Mouse (Mus musculus) lung, postnatal 0 days (tissue): ENCODE data around the gene 1700016D06Rik. TPM values are rescaled to one million over a fixed set of nuclear protein-coding genes. Genes with fewer than 3 reads are reported as not detected.
A peak's percentile ranks its signal among the peaks of the same experiment; 100 is the strongest.

Experiments
- ATAC-seq: fragments of 200-750 bp; cut with Nextera tagmentation; 2 replicates; pipeline ENCODE4 v1.8.0; 2017; ENCODE audit warnings: moderate library complexity
- DNase-seq: peaks from one replicate; pipeline ENCODE4 v3.0.0-alpha.2; 2016; ENCODE audit warnings: low spot score
- H3K27ac ChIP-seq: fragments of 300-500 bp; sonication (generic); 2 replicates; pipeline ENCODE4 v1.5.1; 2014; ENCODE audit warnings: antibody characterized with exemption, mild to moderate bottlenecking, low read length, mixed read lengths
- H3K27me3 ChIP-seq: fragments of 300-500 bp; sonication (generic); replicated peaks from 2 replicates; pipeline ENCODE4 v1.6.1; 2014; ENCODE audit warnings: low read length, mixed read lengths; ENCODE audit not compliant: insufficient read depth
- H3K36me3 ChIP-seq: fragments of 300-500 bp; sonication (generic); 2 replicates; pipeline ENCODE4 v1.6.1; 2014; ENCODE audit warnings: low read length, mixed read lengths; ENCODE audit not compliant: insufficient read depth
- H3K4me1 ChIP-seq: fragments of 300-500 bp; sonication (generic); 2 replicates; pipeline ENCODE4 v1.6.1; 2014; ENCODE audit warnings: antibody characterized with exemption, low read depth, low read length, mixed read lengths; ENCODE audit not compliant: insufficient read depth
- H3K4me2 ChIP-seq: fragments of 300-500 bp; sonication (generic); replicated peaks from 2 replicates; pipeline ENCODE4 v1.6.1; 2014; ENCODE audit warnings: low read depth, mild to moderate bottlenecking, low read length, moderate library complexity, mixed read lengths
- H3K4me3 ChIP-seq: fragments of 300-500 bp; sonication (generic); 2 replicates; pipeline ENCODE4 v1.5.1; 2014; ENCODE audit warnings: low read depth, low read length
- H3K9ac ChIP-seq: fragments of 300-500 bp; sonication (generic); replicated peaks from 2 replicates; pipeline ENCODE4 v1.6.1; 2014; ENCODE audit warnings: low read depth, mild to moderate bottlenecking
- H3K9me3 ChIP-seq: fragments of 300-500 bp; sonication (generic); 2 replicates; pipeline ENCODE4 v1.6.1; 2016; ENCODE audit warnings: low read length, mixed read lengths
- CTCF ChIP-seq: IDR thresholded peaks from 2 replicates; pipeline ENCODE4 v1.5.1; 2016; ENCODE audit warnings: antibody characterized with exemption, mild to moderate bottlenecking
- EP300 ChIP-seq: IDR thresholded peaks from 2 replicates; pipeline ENCODE4 v1.6.1; 2016; ENCODE audit warnings: antibody characterized with exemption, mild to moderate bottlenecking, control low read depth
- WGBS: fragments of 180-500 bp; shearing (Covaris S2); extraction: QIAGEN DNeasy Blood & Tissue Kit; methylation state at CpG from one replicate; pipeline ENCODE4 v1.1.7; 2014; 5-methylcytosine and 5-hydroxymethylcytosine counted together
- polyA plus RNA-seq: library from polyadenylated mRNA; unstranded; fragments of >200 nt; fragmentation: Nextera tagmentation; extraction: Ambion mirVana; gene quantifications from 2 replicates; pipeline ENCODE4 v1.2.1, GENCODE M21; 2015

The 1700016D06Rik gene
- polyA plus RNA-seq, 1 experiment from 2014 or later, result not detected

- Histone ChIP-seq H3K4me2 (no peak overlapping the region), H3K4me3 (no peak overlapping the region), H3K27me3 (no peaks in the 10 kb centered on the region), H3K4me1 (no peaks in the 10 kb centered on the region), H3K9me3 (no peaks in the 10 kb centered on the region), H3K9ac (no peak overlapping the region), H3K36me3 (no peaks in the 10 kb centered on the region), H3K27ac (0 out of 2 replicates have a peak overlapping the region, but pooled peaks have one; percentile 17)
- ATAC-seq (peak; percentile 88), DNase-seq (peak; percentile 63)
- TF ChIP-seq EP300 (peak; percentile 58; the same call in 1 of the 2 replicates), CTCF (no peak)
- WGBS, result 67% methylated on average over 11 of the region's 12 CpGs
Measured at GRCm38 (mm10) chr8:11705818-11706217, 5.0 kb upstream of the 1700016D06Rik start.

DNA sequence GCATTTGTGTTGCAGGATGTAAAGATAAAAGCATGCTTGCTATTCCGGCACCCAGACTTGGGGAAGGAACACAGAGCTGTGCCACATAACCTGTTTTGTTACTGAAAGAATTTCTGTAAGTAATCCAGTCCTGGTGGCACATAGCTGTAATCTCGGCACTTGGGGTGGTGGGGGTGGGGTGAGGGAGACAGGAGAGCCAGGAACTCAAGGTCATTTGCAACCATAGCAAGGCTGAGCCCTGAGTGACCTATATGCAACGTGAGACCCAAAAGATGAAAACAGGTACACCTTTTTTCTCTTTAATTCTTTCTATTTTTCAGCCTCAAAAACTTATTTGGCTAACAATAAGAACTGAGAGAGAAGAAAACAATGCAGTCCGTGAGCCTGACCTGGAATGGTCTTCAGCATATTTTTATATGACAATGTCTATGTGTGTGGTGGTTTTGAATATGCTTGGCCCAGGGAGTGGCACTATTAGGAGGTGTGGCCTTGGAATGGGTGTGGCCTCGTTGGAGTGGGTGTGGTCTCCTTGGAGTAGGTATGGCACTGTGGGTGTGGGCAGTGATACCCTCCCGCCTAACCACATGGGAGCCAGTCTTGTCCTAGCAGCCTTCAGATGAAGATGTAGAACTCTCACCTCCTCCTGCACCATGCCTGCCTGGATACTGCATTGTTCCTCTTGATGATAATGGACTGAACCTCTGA, 4.0 kb upstream of the 1700016D06Rik start:
- 64% methylated on average over 6 of the region's 6 CpGs for WGBS
- H3K9me3 ChIP-seq, result no peaks in the 10 kb centered on the region
- TF ChIP-seq EP300 (no peak), CTCF (no peak)
- H3K36me3 ChIP-seq, result no peaks in the 10 kb centered on the region
- ATAC-seq, result no peak
- no peaks in the 10 kb centered on the region for H3K27me3 ChIP-seq
- H3K27ac ChIP-seq, result no peak overlapping the region
- no peak overlapping the region for H3K4me3 ChIP-seq
- DNase-seq, result no peak
- H3K9ac ChIP-seq, result no peak overlapping the region
- no peaks in the 10 kb centered on the region for H3K4me1 ChIP-seq
- H3K4me2 ChIP-seq, result no peak overlapping the region

GRCm38 (mm10) chr8:11703789-11704188, 2.9 kb upstream of the 1700016D06Rik start:
- DNase-seq, result no peak

GRCm38 (mm10) chr8:11701428-11701827, 565 bp upstream of the 1700016D06Rik start:
- Histone ChIP-seq H3K36me3 (no peaks in the 10 kb centered on the region), H3K27me3 (no peaks in the 10 kb centered on the region), H3K4me1 (no peaks in the 10 kb centered on the region), H3K9ac (no peak overlapping the region), H3K9me3 (no peaks in the 10 kb centered on the region), H3K4me2 (no peak overlapping the region), H3K4me3 (no peak overlapping the region), H3K27ac (no peak overlapping the region)
- TF ChIP-seq EP300 (no peak), CTCF (no peak)
- WGBS, result 76% methylated on average over 6 of the region's 6 CpGs
- no peak for ATAC-seq
- DNase-seq, result no peak

More at GRCm38 (mm10) chr8:11703789-11704188, 2.9 kb upstream of the 1700016D06Rik start:
- Histone ChIP-seq H3K4me2 (no peak overlapping the region), H3K9ac (no peak overlapping the region), H3K27ac (no peak overlapping the region), H3K36me3 (no peaks in the 10 kb centered on the region), H3K4me3 (no peak overlapping the region), H3K9me3 (no peaks in the 10 kb centered on the region), H3K27me3 (no peaks in the 10 kb centered on the region), H3K4me1 (no peaks in the 10 kb centered on the region)
- no peak for ATAC-seq
- TF ChIP-seq CTCF, result no peak
- no peak for TF ChIP-seq EP300
- WGBS, result 69% methylated on average over 5 of the region's 5 CpGs

DNA sequence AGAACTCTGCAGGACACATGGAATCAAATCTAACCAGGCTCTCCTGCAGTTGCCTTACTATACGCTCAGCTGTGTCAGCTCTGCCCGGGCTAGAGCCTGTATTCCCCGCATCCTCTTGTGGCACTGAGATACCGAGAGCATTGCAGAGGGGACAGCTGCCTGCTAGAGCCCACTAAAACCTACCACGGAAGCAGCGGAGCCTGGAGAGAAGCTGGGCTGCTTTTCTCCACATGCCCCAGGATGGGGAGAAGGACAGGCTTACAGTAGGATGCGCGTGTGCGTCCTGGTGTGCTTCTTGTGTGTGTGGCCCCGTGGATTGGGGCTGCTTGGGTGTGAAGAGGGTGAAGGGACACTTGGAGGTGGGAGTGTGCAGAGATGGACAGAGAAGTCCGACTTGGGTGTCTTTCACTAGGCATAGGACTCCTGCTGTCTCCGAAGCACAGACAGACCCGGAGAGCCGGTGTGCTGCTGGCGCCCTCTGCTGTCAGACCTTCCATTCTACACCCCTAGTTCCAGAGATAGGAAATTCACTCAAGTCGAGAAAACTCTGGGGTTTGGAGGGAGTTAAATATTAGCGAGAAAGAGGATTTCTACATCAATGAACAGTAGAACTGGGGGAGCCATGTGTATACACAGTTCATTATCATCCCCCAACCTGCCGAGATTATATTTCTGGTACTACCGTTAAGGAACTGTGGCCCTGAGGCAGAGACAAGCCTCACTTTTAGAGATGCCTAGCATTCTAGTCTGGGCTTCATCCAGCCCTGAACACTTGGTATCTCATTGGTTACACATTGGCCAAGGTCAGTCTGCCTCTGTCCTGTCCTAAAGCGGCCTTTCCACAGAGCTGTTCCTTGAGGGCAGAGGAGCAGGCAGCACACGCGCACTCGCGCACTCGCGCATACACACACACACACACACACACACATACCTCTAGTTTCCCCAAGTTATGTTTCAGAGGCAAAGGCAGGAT, 517 bp downstream of the 1700016D06Rik start:
- peak; percentile 81 for DNase-seq
- Histone ChIP-seq H3K4me1 (no peaks in the 10 kb centered on the region), H3K27ac (no peak overlapping the region), H3K9ac (no peak overlapping the region), H3K36me3 (no peaks in the 10 kb centered on the region), H3K4me2 (no peak overlapping the region), H3K9me3 (no peaks in the 10 kb centered on the region), H3K4me3 (no peak overlapping the region), H3K27me3 (no peaks in the 10 kb centered on the region)
- ATAC-seq, result peak; percentile 83
- TF ChIP-seq EP300 (no peak), CTCF (peak; percentile 91)
- 31% methylated on average over 26 of the region's 26 CpGs for WGBS

GRCm38 (mm10) chr8:11699442-11700001, 1.3 kb downstream of the 1700016D06Rik start:
- no peaks in the 10 kb centered on the region for H3K27me3 ChIP-seq
- no peak for DNase-seq
- no peak for ATAC-seq
- no peak overlapping the region for H3K4me3 ChIP-seq
- 88% methylated on average over 5 of the region's 5 CpGs for WGBS
- H3K9ac ChIP-seq, result no peak overlapping the region
- no peaks in the 10 kb centered on the region for H3K4me1 ChIP-seq
- no peaks in the 10 kb centered on the region for H3K36me3 ChIP-seq
- no peaks in the 10 kb centered on the region for H3K9me3 ChIP-seq
- H3K27ac ChIP-seq, result no peak overlapping the region
- H3K4me2 ChIP-seq, result no peak overlapping the region
- TF ChIP-seq EP300, result no peak
- no peak for TF ChIP-seq CTCF
